Mouse (Mus musculus) CH12.LX (cell line): ENCODE measurements around the gene Phactr1. TPM values are rescaled to one million over a fixed set of nuclear protein-coding genes. Genes with fewer than 3 reads are reported as not detected.

Source experiments
- DNase-seq: peaks from one replicate; pipeline ENCODE4 v3.0.0-alpha.2; 2013; ENCODE audit errors: extremely low read depth
- H3K27ac ChIP-seq: 2 replicates; pipeline ENCODE4 v1.5.1; 2012; ENCODE audit warnings: low read depth, mild to moderate bottlenecking, control low read depth, moderate library complexity; ENCODE audit not compliant: insufficient read depth
- H3K27me3 ChIP-seq: replicated peaks from 2 replicates; pipeline ENCODE3; 2012; ENCODE audit warnings: inconsistent platforms
- H3K36me3 ChIP-seq, 2 experiments: replicated peaks in 1 of 2; 2 replicates each; pipeline versions ENCODE3 to v1.6.1; 2012; ENCODE audit warnings: inconsistent platforms in 1 of 2, low read length in 1 of 2, mild to moderate bottlenecking in 1 of 2, mixed read lengths in 1 of 2, moderate library complexity in 1 of 2; ENCODE audit not compliant: control insufficient read depth in 1 of 2, insufficient read depth in 1 of 2
- H3K4me1 ChIP-seq, 2 experiments: 2 replicates each; pipeline ENCODE4 v1.6.1; 2012; ENCODE audit warnings: inconsistent platforms in 1 of 2, moderate library complexity in 1 of 2; ENCODE audit not compliant: insufficient read depth in 2 of 2, control insufficient read depth in 1 of 2
- H3K4me2 ChIP-seq: 2 replicates; pipeline ENCODE4 v1.6.1; 2012; ENCODE audit warnings: low read depth, mild to moderate bottlenecking, control low read depth; ENCODE audit not compliant: poor library complexity, insufficient read depth, severe bottlenecking
- H3K4me3 ChIP-seq, 3 experiments: fragments of 150-350 bp in 1 of 3; sonication (generic) in 1 of 3; replicated peaks in 1 of 3; 2 replicates each; pipeline versions ENCODE3 to v1.5.1; 2011 to 2012; ENCODE audit warnings: low read depth in 2 of 3, low read length in 2 of 3, mild to moderate bottlenecking in 2 of 3, moderate library complexity in 2 of 3, control low read depth in 1 of 3, improper control_type of control experiment in 1 of 3, inconsistent platforms in 1 of 3, mixed read lengths in 1 of 3; ENCODE audit not compliant: poor library complexity in 1 of 3
- H3K79me2 ChIP-seq: replicated peaks from 2 replicates; pipeline ENCODE4 v1.6.1; 2012; ENCODE audit warnings: mild to moderate bottlenecking, moderate library complexity; ENCODE audit not compliant: control insufficient read depth, poor library complexity, insufficient read depth, severe bottlenecking; ENCODE audit errors: extremely low read depth
- H3K9ac ChIP-seq: 2 replicates; pipeline ENCODE4 v1.6.1; 2012; ENCODE audit warnings: low read depth, mild to moderate bottlenecking, control low read depth, moderate library complexity; ENCODE audit not compliant: insufficient read depth
- H3K9me3 ChIP-seq: replicated peaks from 2 replicates; pipeline ENCODE3; 2012; ENCODE audit warnings: low read length, inconsistent platforms, mixed read lengths
- BHLHE40 ChIP-seq: IDR thresholded peaks from 2 replicates; pipeline ENCODE4 v1.6.1; 2011; ENCODE audit warnings: mild to moderate bottlenecking, low read depth, low read length, improper control_type of control experiment
- CHD1 ChIP-seq: IDR thresholded peaks from 2 replicates; pipeline ENCODE4 v1.6.1; 2012; ENCODE audit warnings: low read depth, low read length, improper control_type of control experiment, inconsistent platforms
- CHD2 ChIP-seq: IDR thresholded peaks from 2 replicates; pipeline ENCODE4 v1.6.1; 2011; ENCODE audit warnings: low read length, improper control_type of control experiment
- CTCF ChIP-seq, 2 experiments: IDR thresholded peaks in 1 of 2; conservative IDR thresholded peaks in 1 of 2; 2 replicates each; pipeline ENCODE4 v1.5.1; 2011 to 2012; ENCODE audit warnings: low read depth in 2 of 2, low read length in 2 of 2, improper control_type of control experiment in 1 of 2, inconsistent platforms in 1 of 2, mild to moderate bottlenecking in 1 of 2, moderate library complexity in 1 of 2
- E2F4 ChIP-seq: IDR thresholded peaks from 2 replicates; pipeline ENCODE4 v1.6.1; 2011; ENCODE audit warnings: low read depth, low read length, improper control_type of control experiment; ENCODE audit not compliant: insufficient replicate concordance
- ELF1 ChIP-seq: IDR thresholded peaks from 2 replicates; pipeline ENCODE4 v1.6.1; 2014; ENCODE audit warnings: low read depth, mild to moderate bottlenecking, inconsistent platforms, low read length, improper control_type of control experiment
- GABPA ChIP-seq: IDR thresholded peaks from 2 replicates; pipeline ENCODE4 v1.6.1; 2012; ENCODE audit warnings: low read depth, low read length, improper control_type of control experiment, inconsistent platforms; ENCODE audit not compliant: insufficient replicate concordance
- HCFC1 ChIP-seq: IDR thresholded peaks from 2 replicates; pipeline ENCODE4 v1.6.1; 2012; ENCODE audit warnings: low read depth, mild to moderate bottlenecking, inconsistent platforms, low read length, improper control_type of control experiment
- KAT2A ChIP-seq: IDR thresholded peaks from 2 replicates; pipeline ENCODE4 v1.6.1; 2012; ENCODE audit warnings: low read length, improper control_type of control experiment, inconsistent platforms; ENCODE audit not compliant: insufficient replicate concordance
- MAFK ChIP-seq: IDR thresholded peaks from 2 replicates; pipeline ENCODE4 v1.6.1; 2011; ENCODE audit warnings: low read length, improper control_type of control experiment; ENCODE audit not compliant: insufficient replicate concordance
- MAX ChIP-seq: IDR thresholded peaks from 2 replicates; pipeline ENCODE4 v1.6.1; 2011; ENCODE audit warnings: low read length, improper control_type of control experiment
- MEF2A ChIP-seq: IDR thresholded peaks from 2 replicates; pipeline ENCODE4 v1.6.1; 2014; ENCODE audit warnings: low read depth, mild to moderate bottlenecking, inconsistent platforms, low read length, improper control_type of control experiment, borderline replicate concordance
- MXI1 ChIP-seq: IDR thresholded peaks from 2 replicates; pipeline ENCODE4 v1.6.1; 2011; ENCODE audit warnings: mild to moderate bottlenecking, low read depth, low read length, improper control_type of control experiment
- MYC ChIP-seq: IDR thresholded peaks from 2 replicates; pipeline ENCODE4 v1.6.1; 2011; ENCODE audit warnings: low read depth, mild to moderate bottlenecking, improper control_type of control experiment, low read length
- NELFE ChIP-seq: IDR thresholded peaks from 2 replicates; pipeline ENCODE4 v1.6.1; 2011; ENCODE audit warnings: low read depth, low read length, improper control_type of control experiment
- PAX5 ChIP-seq: IDR thresholded peaks from 2 replicates; pipeline ENCODE4 v1.6.1; 2012; ENCODE audit warnings: low read length, inconsistent platforms, mixed read lengths
- POLR2A ChIP-seq: IDR thresholded peaks from 2 replicates; pipeline ENCODE4 v1.6.1; 2011; ENCODE audit warnings: low read depth, mild to moderate bottlenecking, improper control_type of control experiment, low read length
- POLR2AphosphoS2 ChIP-seq: IDR thresholded peaks from 2 replicates; pipeline ENCODE4 v1.6.1; 2011; ENCODE audit warnings: low read depth, low read length, improper control_type of control experiment
- RAD21 ChIP-seq: IDR thresholded peaks from 2 replicates; pipeline ENCODE4 v1.6.1; 2011; ENCODE audit warnings: low read depth, mild to moderate bottlenecking, low read length, improper control_type of control experiment, moderate library complexity
- RCOR1 ChIP-seq: conservative IDR thresholded peaks from 2 replicates; pipeline ENCODE4 v1.6.1; 2012; ENCODE audit warnings: low read depth, mild to moderate bottlenecking, inconsistent platforms, low read length, improper control_type of control experiment
- SIN3A ChIP-seq: IDR thresholded peaks from 2 replicates; pipeline ENCODE4 v1.6.1; 2012; ENCODE audit warnings: low read length, improper control_type of control experiment, inconsistent platforms
- SMC3 ChIP-seq: IDR thresholded peaks from 2 replicates; pipeline ENCODE4 v1.6.1; 2011; ENCODE audit warnings: low read depth, low read length, improper control_type of control experiment
- TBP ChIP-seq: conservative IDR thresholded peaks from 2 replicates; pipeline ENCODE4 v1.6.1; 2011; ENCODE audit warnings: low read depth, low read length, improper control_type of control experiment
- TCF12 ChIP-seq: IDR thresholded peaks from 2 replicates; pipeline ENCODE4 v1.6.1; 2014; ENCODE audit warnings: low read depth, mild to moderate bottlenecking, inconsistent platforms, low read length, improper control_type of control experiment
- UBTF ChIP-seq: IDR thresholded peaks from 2 replicates; pipeline ENCODE4 v1.6.1; 2012; ENCODE audit warnings: low read depth, mild to moderate bottlenecking, inconsistent platforms, low read length, improper control_type of control experiment, moderate library complexity
- USF1 ChIP-seq: IDR thresholded peaks from 2 replicates; pipeline ENCODE4 v1.6.1; 2014; ENCODE audit warnings: low read depth, mild to moderate bottlenecking, inconsistent platforms, low read length, improper control_type of control experiment
- ZC3H11A ChIP-seq: IDR thresholded peaks from 2 replicates; pipeline ENCODE4 v1.6.1; 2012; ENCODE audit warnings: low read depth, mild to moderate bottlenecking, inconsistent platforms, low read length, improper control_type of control experiment
- ZKSCAN1 ChIP-seq: IDR thresholded peaks from 2 replicates; pipeline ENCODE4 v1.6.1; 2012; ENCODE audit warnings: low read depth, inconsistent platforms, low read length, improper control_type of control experiment, borderline replicate concordance
- ZMIZ1 ChIP-seq: IDR thresholded peaks from 2 replicates; pipeline ENCODE4 v1.6.1; 2012; ENCODE audit warnings: low read depth, mild to moderate bottlenecking, inconsistent platforms, low read length, improper control_type of control experiment
- ZNF384 ChIP-seq: IDR thresholded peaks from 2 replicates; pipeline ENCODE4 v1.6.1; 2012; ENCODE audit warnings: low read depth, low read length, improper control_type of control experiment, inconsistent platforms
- dilution Hi-C: fragments of 300-500 bp; cut with MboI; formaldehyde crosslinking; loops from 2 replicates; pipeline ENCODE4 v1.14.3; 2020; ENCODE audit warnings: low sequenced_read_pairs; ENCODE audit not compliant: extremely low pct_unique_long_range_greater_than_20kb, extremely low pct_ligation_motif_present
- in situ Hi-C: fragments of 300-500 bp; cut with MboI; formaldehyde crosslinking; loops from 3 replicates; pipeline ENCODE4 v1.14.3; 2019; ENCODE audit warnings: low sequenced_read_pairs, low pct_ligation_motif_present, low pct_unique_long_range_greater_than_20kb, mixed read lengths
- polyA plus RNA-seq: library from polyadenylated mRNA; unstranded; fragments of >175 nt; gene quantifications from 2 replicates; pipeline ENCODE4 v1.2.1, GENCODE M21; 2012; ENCODE audit warnings: low read depth; ENCODE audit not compliant: insufficient read length
- total RNA-seq, 2 experiments: library from RNA; depleted of rRNA; stranded (reverse); fragments of 300-350 nt in 1 of 2; fragments of >200 nt in 1 of 2; gene quantifications; 2 replicates each; pipeline ENCODE4 v1.2.3; 2012 to 2014

Gene Phactr1
- total and polyA plus RNA-seq, 3 experiments: 2.0 to 6.1 (median 3.1) TPM

- TF ChIP-seq TBP (no peak), CTCF (conservative IDR thresholded peaks at IDR 0.05 in 1 of 2, IDR thresholded peaks at IDR 0.05 in 1 of 2; ENCODE audit: low read depth in 2 of 2, low read length in 2 of 2) (peak in 1 of 2 experiments; percentile 37; a peak in 2 of 4 replicates), SIN3A (no peak), CHD2 (no peak), HCFC1 (no peak), TCF12 (no peak), USF1 (no peak), MAFK (0 out of 2 replicates have a peak, but pooled peaks have one; percentile 5)
- DNase-seq: peak; percentile 44
- no peak overlapping the region for H3K27ac ChIP-seq
- H3K9me3 ChIP-seq: no peaks in the 10 kb centered on the region
- in situ Hi-C loops (loop anchor here (10.0 kb wide), 1 partner anchor 563 kb away; no protein-coding TSS in a partner anchor), dilution Hi-C loops (no loop called here)
- no peaks in the 10 kb centered on the region for H3K79me2 ChIP-seq
- peak overlapping the region; percentile 46 for H3K4me2 ChIP-seq
- H3K9ac ChIP-seq: peak overlapping the region; percentile 89
- H3K4me3 ChIP-seq: peak overlapping the region in 2 of 3 experiments; percentile 79 to 82
- peaks cover 4 to 39% of the 10 kb centered on the region in 2 experiments; a peak in 3 of 4 replicates for H3K4me1 ChIP-seq
- no peaks in the 10 kb centered on the region for H3K27me3 ChIP-seq
- H3K36me3 ChIP-seq: peaks cover 2 to 16% of the 10 kb centered on the region in 2 experiments
Measured at GRCm38 (mm10) chr13:43172036-43172713, 491.8 kb downstream of the Phactr1 start.

- no peaks in the 10 kb centered on the region for H3K27me3 ChIP-seq
- peaks cover 2 to 8% of the 10 kb centered on the region in 2 experiments for H3K36me3 ChIP-seq
- 0 out of 2 replicates have a peak overlapping the region, but pooled peaks have one; percentile 23 for H3K9ac ChIP-seq
- no peak overlapping the region for H3K4me3 ChIP-seq
- no peak overlapping the region for H3K27ac ChIP-seq
- H3K9me3 ChIP-seq: no peaks in the 10 kb centered on the region
- H3K4me1 ChIP-seq: peaks cover 10 to 47% of the 10 kb centered on the region in 2 experiments
- dilution Hi-C loops (no loop called here), in situ Hi-C loops (loop anchor here (10.0 kb wide), 1 partner anchor 562 kb away; no protein-coding TSS in a partner anchor)
- H3K4me2 ChIP-seq: peak overlapping the region; percentile 56; the same call in 1 of the 2 replicates
- DNase-seq: peak; percentile 86
- H3K79me2 ChIP-seq: no peaks in the 10 kb centered on the region
- TF ChIP-seq SMC3 (peak; percentile 64), TBP (no peak), ELF1 (no peak), POLR2AphosphoS2 (no peak), RAD21 (peak; percentile 75), UBTF (no peak), RCOR1 (no peak), TCF12 (no peak), MAX (0 out of 2 replicates have a peak, but pooled peaks have one; percentile 16), SIN3A (no peak), MYC (peak; percentile 59; the same call in 1 of the 2 replicates), MXI1 (no peak), MEF2A (no peak), USF1 (no peak), CHD1 (no peak), ZKSCAN1 (no peak), ZC3H11A (no peak), ZMIZ1 (no peak), POLR2A (0 out of 2 replicates have a peak, but pooled peaks have one; percentile 20), GABPA (no peak), KAT2A (no peak), CHD2 (no peak), BHLHE40 (no peak), NELFE (no peak), ZNF384 (no peak), PAX5 (no peak), HCFC1 (no peak), E2F4 (no peak), CTCF (conservative IDR thresholded peaks at IDR 0.05 in 1 of 2, IDR thresholded peaks at IDR 0.05 in 1 of 2; ENCODE audit: low read depth in 2 of 2, low read length in 2 of 2) (peak; percentile 74 to 78; a peak in 3 of 4 replicates)
Measured at GRCm38 (mm10) chr13:43173262-43173661, 492.8 kb downstream of the Phactr1 start.
